Mouse (Mus musculus) monocyte, adult 2 months (primary cell): ENCODE data around the gene Gsk3b.
"Not testable (repeated sequence)": the region's sequence is repeated elsewhere in the genome, so short reads cannot be mapped to it uniquely, and the experiment has no call there.

Experiments used
- DNase-seq, 2 experiments: peaks; one replicate each; pipeline ENCODE4 v3.0.0; 2022; ENCODE audit warnings: low spot score in 2 of 2, low read depth in 1 of 2

Gsk3b gene

GRCm38 (mm10) chr16:38184657-38185269 lies 96.0 kb downstream of the Gsk3b start:
- no peak for DNase-seq

GRCm38 (mm10) chr16:38189952-38190351 lies 101.2 kb downstream of the Gsk3b start:
- DNase-seq = no peak

DNA sequence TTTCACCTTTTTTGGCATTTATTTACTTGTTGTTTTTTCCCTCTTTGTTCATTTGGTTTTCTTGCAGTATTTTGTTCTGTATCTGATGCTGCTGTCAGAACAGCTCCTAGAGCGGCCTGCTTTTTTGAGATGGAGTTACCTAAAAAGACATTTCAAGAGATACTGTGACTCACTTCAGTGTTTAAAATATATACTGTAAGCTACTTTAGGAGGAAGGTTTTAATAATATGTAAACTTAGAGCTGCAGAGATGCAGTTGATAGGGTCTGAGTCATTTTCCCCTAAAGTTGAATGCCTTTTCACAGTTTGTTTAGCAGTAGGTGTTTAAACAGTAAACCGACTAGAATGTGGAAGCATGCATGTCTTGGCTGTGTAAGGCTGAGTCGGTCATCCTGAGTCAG lies 101.7 kb downstream of the Gsk3b start:
- DNase-seq = no peak

GRCm38 (mm10) chr16:38191460-38191859 lies 102.7 kb downstream of the Gsk3b start:
- no peak for DNase-seq

- DNase-seq = no peak
Measured at GRCm38 (mm10) chr16:38192640-38193039, 103.8 kb downstream of the Gsk3b start.

DNA sequence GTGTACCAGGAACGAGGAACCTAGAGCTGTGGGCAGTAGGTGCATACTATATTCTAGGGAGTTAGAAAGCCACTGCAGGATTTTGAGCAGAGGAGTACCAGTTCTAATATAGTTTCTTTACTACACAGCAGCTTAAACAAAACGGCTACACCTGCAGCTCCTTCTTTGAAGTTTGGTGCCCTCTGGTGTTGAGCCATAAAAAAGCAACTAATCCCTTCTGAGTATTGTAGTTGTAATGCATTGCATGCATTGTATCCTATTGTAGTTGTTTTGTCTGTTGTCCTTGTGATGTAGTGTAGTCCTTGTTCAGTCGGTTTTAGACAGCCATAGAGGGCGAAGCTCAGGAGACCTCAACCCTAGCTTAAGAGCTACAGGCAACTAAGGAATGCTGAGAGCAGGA lies 108.5 kb downstream of the Gsk3b start:
- peak; percentile 3 to 9 for DNase-seq

- no peak for DNase-seq
Measured at GRCm38 (mm10) chr16:38205272-38205671, 116.5 kb downstream of the Gsk3b start.

GRCm38 (mm10) chr16:38222491-38222890 lies 133.7 kb downstream of the Gsk3b start:
- DNase-seq = not testable (repeated sequence)

GRCm38 (mm10) chr16:38236936-38237585 lies 148.3 kb downstream of the Gsk3b start:
- no peak for DNase-seq

- DNase-seq = peak; percentile 53 to 59
Measured at GRCm38 (mm10) chr16:38239729-38240128, 150.9 kb downstream of the Gsk3b start.

- no peak for DNase-seq
Measured at GRCm38 (mm10) chr16:38240167-38240566, 151.4 kb downstream of the Gsk3b start.

DNA sequence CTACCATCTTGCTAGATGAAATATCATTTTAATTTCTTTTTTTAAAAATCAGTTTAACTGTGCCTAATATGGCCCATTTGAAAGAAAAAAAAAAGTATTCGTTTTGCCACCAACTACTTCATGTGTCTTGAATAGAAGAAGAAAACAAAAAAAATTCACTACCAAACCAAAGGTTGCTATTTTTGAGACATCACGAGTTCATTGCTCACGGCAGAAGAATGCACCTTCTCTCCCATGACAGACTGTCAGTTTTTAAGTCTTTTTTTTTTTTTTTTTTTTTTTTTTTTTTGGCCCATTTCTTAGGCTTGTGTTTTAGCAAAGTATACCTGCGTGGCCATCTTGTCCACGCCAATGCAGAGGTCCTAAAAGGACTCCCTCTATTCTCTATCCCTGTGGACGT lies 155.3 kb downstream of the Gsk3b start:
- no peak for DNase-seq

- DNase-seq = no peak
Measured at GRCm38 (mm10) chr16:38245379-38245778, 156.6 kb downstream of the Gsk3b start.

GRCm38 (mm10) chr16:38245849-38246585 lies 157.2 kb downstream of the Gsk3b start:
- DNase-seq = no peak

DNA sequence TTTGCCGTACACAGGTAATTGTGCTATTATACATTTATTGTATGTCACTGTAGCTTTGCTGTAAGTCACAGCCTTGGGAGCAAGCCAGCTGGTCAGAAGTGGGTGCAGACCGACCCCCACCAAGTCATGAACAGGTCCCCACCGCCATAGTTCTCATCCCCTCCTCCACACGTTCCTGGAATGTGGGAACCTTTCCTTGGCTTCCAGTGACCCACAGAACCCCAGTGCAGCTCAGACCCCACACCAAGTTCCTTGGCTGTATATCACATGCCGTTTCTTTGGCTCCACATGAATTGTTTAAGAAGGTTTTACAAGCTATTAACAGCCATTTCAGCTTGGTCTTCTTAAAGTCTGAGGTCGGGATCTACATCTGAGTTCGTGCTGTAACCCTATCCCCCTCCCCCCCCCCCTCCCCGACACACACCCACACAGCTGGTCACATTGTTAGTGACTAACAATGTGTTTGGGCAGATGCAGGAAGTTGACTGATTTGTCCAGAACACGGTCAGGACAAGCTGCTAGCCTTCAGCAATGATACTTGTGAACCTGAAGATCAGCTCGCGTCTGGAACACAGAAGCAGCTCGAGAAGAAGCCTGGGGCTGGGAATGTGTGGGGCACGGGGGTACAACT lies 159.6 kb downstream of the Gsk3b start:
- no peak for DNase-seq

GRCm38 (mm10) chr16:38250467-38250866 lies 161.7 kb downstream of the Gsk3b start:
- DNase-seq = no peak

DNA sequence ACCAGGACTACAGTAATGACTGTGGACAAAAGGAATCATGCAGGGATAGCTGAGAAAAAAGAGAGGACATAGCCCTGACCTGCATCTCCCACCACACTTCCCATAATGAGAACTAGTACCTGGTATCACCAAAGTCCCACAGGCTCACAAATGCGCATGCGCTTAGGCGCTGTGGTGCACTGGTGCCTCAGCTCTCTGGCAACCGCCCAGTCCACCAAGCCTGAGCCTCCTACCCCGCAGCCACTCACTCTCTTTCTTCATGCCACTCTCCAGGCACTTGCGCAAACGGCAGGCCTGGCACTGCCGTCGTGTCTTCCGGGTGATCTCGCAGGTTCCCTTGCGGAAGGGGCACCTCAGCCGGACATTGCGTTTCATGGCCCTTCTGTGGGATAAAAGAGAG lies 165.2 kb downstream of the Gsk3b start:
- no peak for DNase-seq

DNA sequence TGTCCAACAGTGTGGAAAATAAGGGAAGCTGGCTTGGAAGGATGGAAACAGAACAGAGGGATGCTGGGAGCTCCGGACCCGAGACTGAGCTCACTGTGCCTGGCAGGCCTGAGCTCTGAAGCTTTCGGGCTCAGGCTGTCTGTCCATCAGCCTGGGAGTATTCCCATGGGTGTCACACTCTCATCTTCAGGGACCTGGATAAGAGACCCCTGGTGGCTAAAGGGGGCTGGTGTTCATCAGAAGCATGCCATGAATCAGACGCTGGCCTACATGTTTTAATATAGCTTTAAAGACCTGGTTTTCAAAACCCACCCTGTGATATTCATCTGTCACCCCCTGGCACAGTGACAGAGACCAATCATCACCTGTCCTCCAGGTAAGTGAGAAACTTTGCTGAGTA lies 166.3 kb downstream of the Gsk3b start:
- DNase-seq = no peak

- no peak for DNase-seq
Measured at GRCm38 (mm10) chr16:38255927-38256326, 167.1 kb downstream of the Gsk3b start.

DNA sequence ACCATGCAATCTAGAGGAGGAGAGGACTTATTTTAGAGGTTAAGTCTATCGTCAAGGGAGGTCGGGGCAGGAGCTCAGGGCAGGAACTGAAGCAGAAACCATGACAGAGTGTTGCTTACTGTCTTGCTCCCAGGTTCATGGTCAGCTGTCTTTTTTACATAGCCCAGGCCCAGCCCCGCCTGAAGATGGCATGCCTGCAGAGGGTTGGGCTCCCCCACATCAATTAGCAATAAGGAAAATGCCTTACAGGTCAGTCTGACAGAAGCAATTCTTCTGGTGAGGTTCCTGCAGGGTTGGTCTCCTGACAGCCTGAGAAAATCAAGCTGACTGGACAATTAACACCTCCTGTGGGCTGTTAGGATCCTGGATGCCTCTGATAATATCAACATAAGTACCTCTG lies 182.8 kb downstream of the Gsk3b start:
- no peak for DNase-seq

DNA sequence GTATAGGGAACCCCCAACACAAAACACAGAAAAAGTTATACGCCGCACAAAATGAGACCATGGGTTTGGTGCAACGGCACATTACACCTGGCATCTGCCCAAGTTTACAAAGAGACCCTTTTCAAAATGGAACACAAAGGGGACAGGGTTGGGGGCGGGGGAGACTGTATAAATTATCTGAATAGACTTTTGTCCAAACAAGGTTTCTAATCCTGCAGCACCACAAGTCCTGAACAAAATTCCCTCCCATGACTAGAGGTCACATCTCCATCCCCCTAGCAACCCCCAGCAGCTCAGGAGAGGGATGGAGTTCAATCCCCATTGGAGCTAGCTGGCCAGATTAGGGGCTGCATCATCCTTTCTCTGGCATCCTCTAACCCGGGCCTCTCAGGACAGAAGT lies 183.7 kb downstream of the Gsk3b start:
- no peak for DNase-seq

DNA sequence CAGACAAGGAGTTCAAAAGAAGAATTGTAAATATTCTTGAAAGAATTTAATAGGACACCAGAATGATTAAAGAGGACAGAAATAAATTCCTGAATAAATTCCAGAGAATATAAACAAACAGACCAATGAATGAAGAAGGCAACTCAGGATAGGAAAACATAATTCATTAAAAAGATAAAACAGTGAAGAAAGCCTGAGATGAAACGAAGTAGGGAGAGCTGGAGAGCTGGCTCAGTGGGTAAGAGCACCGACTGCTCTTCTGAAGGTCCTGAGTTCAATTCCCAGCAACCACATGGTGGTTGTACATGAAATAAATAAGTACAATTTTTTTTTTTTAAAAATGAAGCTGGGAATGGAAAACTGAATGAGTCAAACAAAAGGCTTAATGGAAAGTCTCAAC lies 185.9 kb downstream of the Gsk3b start:
- DNase-seq = no peak
